15 mouse cellular contexts compared by ENCODE assay signal in the genomic region with DNA sequence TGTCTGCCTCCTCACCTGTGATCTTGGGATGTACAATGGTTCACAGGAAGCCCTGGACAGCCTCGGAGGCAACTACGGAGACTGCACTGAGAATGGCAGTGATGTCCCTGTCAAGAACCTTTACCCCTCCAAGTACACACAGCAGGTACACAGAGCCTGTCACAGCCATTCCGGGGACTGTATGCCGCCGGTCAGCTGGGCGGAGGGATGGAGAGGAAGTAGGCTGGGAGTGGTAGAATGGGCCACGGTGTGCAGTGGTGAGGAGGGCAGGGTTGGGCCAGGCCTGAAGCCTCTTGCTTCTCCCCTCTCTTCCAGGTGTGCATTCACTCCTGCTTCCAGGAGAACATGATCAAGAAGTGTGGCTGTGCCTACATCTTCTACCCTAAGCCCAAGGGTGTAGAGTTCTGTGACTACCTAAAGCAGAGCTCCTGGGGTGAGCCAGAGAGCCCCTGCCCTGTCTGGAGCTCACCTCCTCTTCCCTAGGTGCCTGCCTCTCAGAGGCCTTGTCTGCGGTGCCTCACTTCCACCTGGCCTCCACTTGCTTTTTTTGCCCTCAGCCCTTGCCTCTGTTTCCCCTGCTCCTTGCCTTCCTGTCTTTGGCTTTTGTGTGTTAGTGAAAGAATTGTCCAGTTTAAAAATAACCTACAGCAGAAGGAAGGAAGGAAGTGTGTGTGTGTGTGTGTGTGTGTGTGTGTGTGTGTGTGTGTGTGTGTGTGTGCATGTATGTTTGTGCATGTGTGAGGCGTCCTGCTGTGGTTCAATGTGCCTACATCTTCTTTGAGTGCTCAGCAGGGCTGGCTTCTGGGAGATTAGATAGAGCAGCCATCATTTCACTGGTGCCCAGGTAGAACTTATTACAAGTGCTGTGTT. TPM values are rescaled to one million over a fixed set of nuclear protein-coding genes. Genes with fewer than 3 reads are reported as not detected.
DNase-seq lines count a peak whose midpoint lies in the region; ATAC-seq and TF ChIP-seq lines count a peak whose summit lies in the region.
"Had no signal": no experiment of that assay in that cellular context is flagged by ENCODE, and none has a peak within 500 bp of the region (broad histone marks: within the 10 kb centered on the region; RNA-seq: fewer than 3 reads in every experiment).

No protein-coding gene starts in this region.

- H3K36me3 ChIP-seq in heart, embryonic 15.5 days = no peaks in the 10 kb centered on the region
- H3K36me3 ChIP-seq in lung, embryonic 14.5 days (ENCODE audit: insufficient read depth) = no peaks in the 10 kb centered on the region
- H3K36me3 ChIP-seq: hindbrain, embryonic 13.5 days; liver, embryonic 13.5 days had no signal

- H3K27me3 ChIP-seq in heart, embryonic 15.5 days = no peaks in the 10 kb centered on the region
- no peaks in the 10 kb centered on the region for H3K27me3 ChIP-seq in lung, embryonic 14.5 days (ENCODE audit: insufficient read depth, low read length)
- H3K27me3 ChIP-seq: hindbrain, embryonic 13.5 days; liver, embryonic 13.5 days had no signal

- H3K4me3 ChIP-seq in heart, embryonic 15.5 days = no peak overlapping the region
- H3K4me3 ChIP-seq in lung, embryonic 14.5 days (ENCODE audit: low read depth, low read length) = no peak overlapping the region
- H3K4me3 ChIP-seq in bone marrow, adult 2 months (replicated peaks; ENCODE audit: control insufficient read depth, low read depth, low read length) = no peak overlapping the region
- H3K4me3 ChIP-seq in layer of hippocampus, adult 2 months = no peak overlapping the region
- H3K4me3 ChIP-seq: forebrain, embryonic 13.5 days; hindbrain, embryonic 13.5 days; liver, embryonic 13.5 days had no signal

- no peak for TF ChIP-seq POLR2A in bone marrow, adult 2 months (IDR thresholded peaks at IDR 0.05; ENCODE audit: borderline replicate concordance, control insufficient read depth, low read depth, low read length)

- peaks cover 5% of the 10 kb centered on the region; the same call in 1 of the 2 replicates for H3K4me1 ChIP-seq in heart, embryonic 15.5 days (replicated peaks)
- H3K4me1 ChIP-seq in lung, embryonic 14.5 days (ENCODE audit: insufficient read depth) = no peaks in the 10 kb centered on the region; the same call in 1 of the 2 replicates
- peaks cover 6% of the 10 kb centered on the region for H3K4me1 ChIP-seq in bone marrow, adult 2 months (ENCODE audit: control insufficient read depth, insufficient read depth, low read length)
- H3K4me1 ChIP-seq: forebrain, embryonic 13.5 days; hindbrain, embryonic 13.5 days had no signal

- H3K4me2 ChIP-seq in heart, embryonic 15.5 days = no peak overlapping the region
- H3K4me2 ChIP-seq in lung, embryonic 14.5 days = no peak overlapping the region
- H3K4me2 ChIP-seq: forebrain, embryonic 13.5 days; hindbrain, embryonic 13.5 days; liver, embryonic 13.5 days had no signal

- peak overlapping the region; percentile 82; the same call in 1 of the 2 replicates for H3K27ac ChIP-seq in heart, embryonic 15.5 days
- H3K27ac ChIP-seq in lung, embryonic 14.5 days (ENCODE audit: low read depth) = peak overlapping the region; percentile 77
- peak overlapping the region; percentile 17 for H3K27ac ChIP-seq in bone marrow, adult 2 months (ENCODE audit: control insufficient read depth, insufficient read depth, low read depth, low read length, poor library complexity)
- no peak overlapping the region for H3K27ac ChIP-seq in layer of hippocampus, adult 2 months
- H3K27ac ChIP-seq: forebrain, embryonic 13.5 days; hindbrain, embryonic 13.5 days; liver, embryonic 13.5 days had no signal

- no peak for TF ChIP-seq CTCF in lung, embryonic 14.5 days (IDR thresholded peaks at IDR 0.05; ENCODE audit: low read depth)
- no peak for TF ChIP-seq CTCF in bone marrow, adult 2 months (IDR thresholded peaks at IDR 0.05; ENCODE audit: control insufficient read depth, insufficient read depth, low read length)
- no peak for TF ChIP-seq CTCF in layer of hippocampus, adult 2 months (conservative IDR thresholded peaks at IDR 0.05)

- no peak overlapping the region for H3K9ac ChIP-seq in heart, embryonic 15.5 days
- no peak overlapping the region for H3K9ac ChIP-seq in lung, embryonic 14.5 days
- H3K9ac ChIP-seq: forebrain, embryonic 13.5 days; hindbrain, embryonic 13.5 days; liver, embryonic 13.5 days had no signal

- intact Hi-C loops in heart, postnatal 14 days (cut with DNase I) = no loop called here

- no peak for ATAC-seq in heart, embryonic 15.5 days (replicated peaks; ENCODE audit: insufficient number of reproducible peaks, insufficient read depth, low FRiP score, low read depth)
- ATAC-seq in lung, embryonic 14.5 days (ENCODE audit: insufficient read depth) = no peak
- ATAC-seq: forebrain, embryonic 13.5 days had no signal

- no peak for DNase-seq in heart, postnatal 14 days
- DNase-seq in lung, embryonic 14.5 days = no peak
- no peak for DNase-seq in lung, postnatal 25 days (ENCODE audit: low spot score)
- peak; percentile 70 for DNase-seq in naive thymus-derived CD4-positive, alpha-beta T cell, adult 2 months (ENCODE audit: low read depth)
- DNase-seq in layer of hippocampus, adult 2 months (ENCODE audit: low spot score in 2 of 2) = no peak
- DNase-seq in B cell, adult 2 months = no peak
- DNase-seq: adrenal gland, adult 8-10 months; cerebellum, postnatal 14 days; gastrocnemius, postnatal 10 days; liver, embryonic 13.5 days; right cerebral cortex, postnatal 4 days had no signal

- WGBS in heart, embryonic 15.5 days = 65% methylated on average over 9 of the region's 9 CpGs
- 58% methylated on average over 9 of the region's 9 CpGs for WGBS in lung, embryonic 14.5 days
- 29% methylated on average over 9 of the region's 9 CpGs for WGBS in bone marrow, adult 2 months

- no peaks in the 10 kb centered on the region for H3K9me3 ChIP-seq in heart, embryonic 15.5 days (replicated peaks)
- H3K9me3 ChIP-seq in lung, embryonic 14.5 days (ENCODE audit: low read depth, low read length) = no peaks in the 10 kb centered on the region
- H3K9me3 ChIP-seq: forebrain, embryonic 13.5 days; hindbrain, embryonic 13.5 days; liver, embryonic 13.5 days had no signal

RNA-seq across cellular contexts. Expression of a gene that starts 10.1 kb away (rescaled TPM):
- polyA plus RNA-seq in heart, embryonic 15.5 days (2015; fragmentation: Nextera tagmentation; extraction: Ambion mirVana) = 42.8 and 56.4 TPM in 2 replicates
- total RNA-seq in heart, postnatal 14 days (2021) = 10 to 100 TPM; 63.4 to 70.7 TPM
- polyA plus RNA-seq in lung, embryonic 14.5 days (2014; fragmentation: Nextera tagmentation; extraction: Ambion mirVana) = 82.5 and 83.3 TPM in 2 replicates
- polyA plus RNA-seq in bone marrow, adult 2 months (2011; ENCODE audit: insufficient read depth, insufficient read length, low replicate concordance, missing spikeins) = 18.4 and 63.5 TPM in 2 replicates
- total RNA-seq in layer of hippocampus, adult 2 months (2021) = 10 to 100 TPM; 12.0 to 12.1 TPM

RNA-seq across cellular contexts. Expression of a gene that starts 18.6 kb away (rescaled TPM):
- 0.81 and 2.8 TPM in 2 replicates for polyA plus RNA-seq in heart, embryonic 15.5 days (2015; fragmentation: Nextera tagmentation; extraction: Ambion mirVana)
- total RNA-seq in heart, postnatal 14 days (2021) = 1 to 10 TPM in 1 of 2 experiments, under 1 TPM in 1; 1.00 to 1.1 TPM
- 1.8 and 2.2 TPM in 2 replicates for polyA plus RNA-seq in lung, embryonic 14.5 days (2014; fragmentation: Nextera tagmentation; extraction: Ambion mirVana)
- polyA plus RNA-seq in bone marrow, adult 2 months (2011; ENCODE audit: insufficient read depth, insufficient read length, low replicate concordance, missing spikeins) = 1.7 and 5.6 TPM in 2 replicates
- total RNA-seq in layer of hippocampus, adult 2 months (2021) = 1 to 10 TPM; 4.3 to 5.2 TPM

RNA-seq across cellular contexts. Expression of a gene that starts 25.3 kb away (rescaled TPM):
- 37.8 and 48.4 TPM in 2 replicates for polyA plus RNA-seq in heart, embryonic 15.5 days (2015; fragmentation: Nextera tagmentation; extraction: Ambion mirVana)
- 10 to 100 TPM; 34.6 to 36.0 TPM for total RNA-seq in heart, postnatal 14 days (2021)
- polyA plus RNA-seq in lung, embryonic 14.5 days (2014; fragmentation: Nextera tagmentation; extraction: Ambion mirVana) = 73.7 and 81.7 TPM in 2 replicates
- 12.4 and 23.2 TPM in 2 replicates for polyA plus RNA-seq in bone marrow, adult 2 months (2011; ENCODE audit: insufficient read depth, insufficient read length, low replicate concordance, missing spikeins)
- 1 to 10 TPM; 6.6 to 9.8 TPM for total RNA-seq in layer of hippocampus, adult 2 months (2021)

RNA-seq across cellular contexts. Expression of a gene that starts 41.6 kb away (rescaled TPM):
- 0.05 and 0.37 TPM in 2 replicates for polyA plus RNA-seq in heart, embryonic 15.5 days (2015; fragmentation: Nextera tagmentation; extraction: Ambion mirVana)
- total RNA-seq in heart, postnatal 14 days (2021) = not detected
- 0.22 and 0.51 TPM in 2 replicates for polyA plus RNA-seq in lung, embryonic 14.5 days (2014; fragmentation: Nextera tagmentation; extraction: Ambion mirVana)
- polyA plus RNA-seq in bone marrow, adult 2 months (2011; ENCODE audit: insufficient read depth, insufficient read length, low replicate concordance, missing spikeins) = 0.45 TPM in 1 of 2 replicates, not detected in the other
- total RNA-seq in layer of hippocampus, adult 2 months (2021) = under 1 TPM in 1 of 2 experiments, not detected in 1; 0.17 TPM

RNA-seq across cellular contexts. Expression of a gene that starts 53.2 kb away (rescaled TPM):
- polyA plus RNA-seq in heart, embryonic 15.5 days (2015; fragmentation: Nextera tagmentation; extraction: Ambion mirVana) = 0.11 TPM in 1 of 2 replicates, not detected in the other
- not detected for total RNA-seq in heart, postnatal 14 days (2021)
- 0.24 and 0.32 TPM in 2 replicates for polyA plus RNA-seq in lung, embryonic 14.5 days (2014; fragmentation: Nextera tagmentation; extraction: Ambion mirVana)
- polyA plus RNA-seq in bone marrow, adult 2 months (2011; ENCODE audit: insufficient read depth, insufficient read length, low replicate concordance, missing spikeins) = not detected in 2 replicates
- total RNA-seq in layer of hippocampus, adult 2 months (2021) = not detected
- total RNA-seq: adrenal gland, adult 8-10 months; gastrocnemius, postnatal 10 days had no signal
- polyA plus RNA-seq: forebrain, embryonic 13.5 days; hindbrain, embryonic 13.5 days; liver, embryonic 13.5 days had no signal
